ENCODE assay signal across 25 mouse cellular contexts in genomic region chr8:95566809-95567208, GRCm38 (mm10). TPM values are rescaled to one million over a fixed set of nuclear protein-coding genes. Genes with fewer than 3 reads are reported as not detected.
DNase-seq lines count a peak whose midpoint lies in the region; ATAC-seq and TF ChIP-seq lines count a peak whose summit lies in the region.
"Had no signal": no experiment of that assay in that cellular context is flagged by ENCODE, and none has a peak within 500 bp of the region (broad histone marks: within the 10 kb centered on the region; RNA-seq: fewer than 3 reads in every experiment).

No protein-coding gene starts in this region.

- no peaks in the 10 kb centered on the region for H3K27me3 ChIP-seq in hindbrain, postnatal 0 days (ENCODE audit: insufficient read depth, low read length)
- no peaks in the 10 kb centered on the region for H3K27me3 ChIP-seq in hindbrain, embryonic 12.5 days
- no peaks in the 10 kb centered on the region for H3K27me3 ChIP-seq in lung, embryonic 16.5 days (ENCODE audit: control insufficient read depth, insufficient read depth, low read depth, low read length)
- H3K27me3 ChIP-seq: embryonic facial prominence, embryonic 15.5 days; heart, embryonic 13.5 days; neural tube, embryonic 12.5 days had no signal

- no peak for DNase-seq in frontal cortex, adult 2 months (ENCODE audit: extremely low spot score in 1 of 2, low spot score in 1 of 2)
- DNase-seq in hindbrain, postnatal 0 days (ENCODE audit: low spot score), result peak; percentile 46
- peak; percentile 27 for DNase-seq in retina, postnatal 1 day
- no peak for DNase-seq in thymus, postnatal 14 days
- DNase-seq: adrenal gland, postnatal 25 days; cerebellum, adult 8-10 months; gastrocnemius, postnatal 25 days; kidney, adult 18-20 months; kidney, postnatal 36 days; layer of hippocampus, adult 9-11 months; liver, postnatal 0 days; right cerebral cortex, postnatal 25 days; thymus, postnatal 25 days had no signal

- no peak overlapping the region for H3K4me2 ChIP-seq in hindbrain, postnatal 0 days (ENCODE audit: low read depth, low read length)
- no peak overlapping the region for H3K4me2 ChIP-seq in hindbrain, embryonic 12.5 days (replicated peaks)
- H3K4me2 ChIP-seq in lung, embryonic 16.5 days (ENCODE audit: low read depth, low read length), result no peak overlapping the region
- H3K4me2 ChIP-seq: embryonic facial prominence, embryonic 15.5 days; heart, embryonic 13.5 days; neural tube, embryonic 12.5 days had no signal

- ATAC-seq in frontal cortex, adult (ENCODE audit: low TSS enrichment), result peak; percentile 59; the same call in 1 of the 2 replicates
- no peak for ATAC-seq in hindbrain, postnatal 0 days
- no peak for ATAC-seq in hindbrain, embryonic 12.5 days (ENCODE audit: low FRiP score)
- ATAC-seq in lung, embryonic 16.5 days (ENCODE audit: low read depth), result peak; percentile 97
- ATAC-seq: activated CD4-positive, CD25-positive, alpha-beta regulatory T cell, adult 4 months; liver, postnatal 0 days; Patski had no signal

- no peak overlapping the region for H3K9ac ChIP-seq in hindbrain, postnatal 0 days (replicated peaks; ENCODE audit: low read length)
- H3K9ac ChIP-seq in hindbrain, embryonic 12.5 days, result no peak overlapping the region
- H3K9ac ChIP-seq in lung, embryonic 16.5 days (ENCODE audit: low read length), result no peak overlapping the region
- H3K9ac ChIP-seq: embryonic facial prominence, embryonic 15.5 days; heart, embryonic 13.5 days; liver, postnatal 0 days; neural tube, embryonic 12.5 days had no signal

- no peak overlapping the region for H3K27ac ChIP-seq in hindbrain, postnatal 0 days
- no peak overlapping the region for H3K27ac ChIP-seq in hindbrain, embryonic 12.5 days
- peak overlapping the region; percentile 57 for H3K27ac ChIP-seq in lung, embryonic 16.5 days (ENCODE audit: low read length)
- H3K27ac ChIP-seq: embryonic facial prominence, embryonic 15.5 days; heart, embryonic 13.5 days; neural tube, embryonic 12.5 days; stomach, postnatal 0 days had no signal

- no peak overlapping the region for H3K4me3 ChIP-seq in hindbrain, postnatal 0 days (ENCODE audit: low read length)
- H3K4me3 ChIP-seq in hindbrain, embryonic 12.5 days, result no peak overlapping the region
- no peak overlapping the region for H3K4me3 ChIP-seq in lung, embryonic 16.5 days (ENCODE audit: low read length)
- H3K4me3 ChIP-seq: embryonic facial prominence, embryonic 15.5 days; heart, embryonic 13.5 days; neural tube, embryonic 12.5 days had no signal

- 62% methylated on average over 6 of the region's 6 CpGs for WGBS in hindbrain, postnatal 0 days
- WGBS in hindbrain, embryonic 12.5 days, result 74% methylated on average over 6 of the region's 6 CpGs
- WGBS in lung, embryonic 16.5 days, result 59% methylated on average over 6 of the region's 6 CpGs

- H3K9me3 ChIP-seq in hindbrain, postnatal 0 days (ENCODE audit: low read length), result no peaks in the 10 kb centered on the region
- H3K9me3 ChIP-seq in hindbrain, embryonic 12.5 days (replicated peaks), result peaks cover 8% of the 10 kb centered on the region
- no peaks in the 10 kb centered on the region for H3K9me3 ChIP-seq in lung, embryonic 16.5 days (ENCODE audit: control insufficient read depth, low read length)
- H3K9me3 ChIP-seq: embryonic facial prominence, embryonic 15.5 days had no signal

- H3K36me3 ChIP-seq in hindbrain, postnatal 0 days (ENCODE audit: insufficient read depth, low read length), result no peaks in the 10 kb centered on the region
- no peaks in the 10 kb centered on the region for H3K36me3 ChIP-seq in hindbrain, embryonic 12.5 days
- H3K36me3 ChIP-seq in lung, embryonic 16.5 days (ENCODE audit: control insufficient read depth, insufficient read depth, low read length), result no peaks in the 10 kb centered on the region
- H3K36me3 ChIP-seq: embryonic facial prominence, embryonic 15.5 days; heart, embryonic 13.5 days; neural tube, embryonic 12.5 days had no signal

- no peak for TF ChIP-seq CTCF in hindbrain, postnatal 0 days (IDR thresholded peaks at IDR 0.05; ENCODE audit: low read depth)

- H3K4me1 ChIP-seq in hindbrain, postnatal 0 days (ENCODE audit: insufficient read depth, low read length), result no peaks in the 10 kb centered on the region
- no peaks in the 10 kb centered on the region for H3K4me1 ChIP-seq in hindbrain, embryonic 12.5 days
- H3K4me1 ChIP-seq in lung, embryonic 16.5 days (replicated peaks; ENCODE audit: control insufficient read depth, insufficient read depth, low read length), result no peaks in the 10 kb centered on the region; the same call in 1 of the 2 replicates
- H3K4me1 ChIP-seq: embryonic facial prominence, embryonic 15.5 days; neural tube, embryonic 12.5 days had no signal

RNA-seq across cellular contexts. Expression of gene Prss54, which starts 9.3 kb away (rescaled TPM):
- 0.10 and 0.15 TPM in 2 replicates for polyA plus RNA-seq in frontal cortex, adult 2 months (2012; rRNA removed)
- total RNA-seq in hindbrain, postnatal 0 days (2014; rRNA removed), result not detected in 2 replicates
- not detected in 2 replicates for polyA plus RNA-seq in hindbrain, postnatal 0 days (2015; fragmentation: Nextera tagmentation; extraction: Ambion mirVana)
- polyA plus RNA-seq in hindbrain, embryonic 12.5 days (2016; fragmentation: Nextera tagmentation; extraction: Ambion mirVana), result not detected in 2 replicates
- not detected in 2 replicates for polyA plus RNA-seq in lung, embryonic 16.5 days (2015; fragmentation: Nextera tagmentation; extraction: Ambion mirVana)
- total RNA-seq: adrenal gland, postnatal 25 days; gastrocnemius, postnatal 25 days; monocyte, adult 5-6 weeks had no signal
- polyA plus RNA-seq: activated CD4-positive, CD25-positive, alpha-beta regulatory T cell, adult 4 months; embryonic facial prominence, embryonic 15.5 days; forebrain, embryonic 11.5 days; heart, embryonic 13.5 days; limb, embryonic 14.5 days; liver, postnatal 0 days; neural tube, embryonic 12.5 days; Patski; stomach, postnatal 0 days had no signal

RNA-seq across cellular contexts. Expression of gene Ccdc113, which starts 32.9 kb away (rescaled TPM):
- polyA plus RNA-seq in frontal cortex, adult 2 months (2012; rRNA removed), result 2.0 and 2.2 TPM in 2 replicates
- total RNA-seq in hindbrain, postnatal 0 days (2014; rRNA removed), result 0.78 and 1.0 TPM in 2 replicates
- 3.2 and 5.0 TPM in 2 replicates for polyA plus RNA-seq in hindbrain, postnatal 0 days (2015; fragmentation: Nextera tagmentation; extraction: Ambion mirVana)
- 2.6 and 2.8 TPM in 2 replicates for polyA plus RNA-seq in hindbrain, embryonic 12.5 days (2016; fragmentation: Nextera tagmentation; extraction: Ambion mirVana)
- polyA plus RNA-seq in lung, embryonic 16.5 days (2015; fragmentation: Nextera tagmentation; extraction: Ambion mirVana), result 6.3 and 9.8 TPM in 2 replicates
- total RNA-seq: gastrocnemius, postnatal 25 days; monocyte, adult 5-6 weeks had no signal
- polyA plus RNA-seq: activated CD4-positive, CD25-positive, alpha-beta regulatory T cell, adult 4 months; forebrain, embryonic 11.5 days; liver, postnatal 0 days had no signal

Comparison
In these comparisons a context has a peak if more than half of its experiments do, and no peak if none do; other contexts are left out.
1. ATAC-seq: peak in frontal cortex, adult (single experiment) and lung, embryonic 16.5 days (single experiment); none in hindbrain, postnatal 0 days (single experiment) and hindbrain, embryonic 12.5 days (single experiment).
2. DNase-seq: peak in hindbrain, postnatal 0 days (single experiment) and retina, postnatal 1 day (single experiment); none in frontal cortex, adult 2 months (0 of 2) and thymus, postnatal 14 days (single experiment).